ENCODE assay signal across 9 mouse cellular contexts in the genomic region with DNA sequence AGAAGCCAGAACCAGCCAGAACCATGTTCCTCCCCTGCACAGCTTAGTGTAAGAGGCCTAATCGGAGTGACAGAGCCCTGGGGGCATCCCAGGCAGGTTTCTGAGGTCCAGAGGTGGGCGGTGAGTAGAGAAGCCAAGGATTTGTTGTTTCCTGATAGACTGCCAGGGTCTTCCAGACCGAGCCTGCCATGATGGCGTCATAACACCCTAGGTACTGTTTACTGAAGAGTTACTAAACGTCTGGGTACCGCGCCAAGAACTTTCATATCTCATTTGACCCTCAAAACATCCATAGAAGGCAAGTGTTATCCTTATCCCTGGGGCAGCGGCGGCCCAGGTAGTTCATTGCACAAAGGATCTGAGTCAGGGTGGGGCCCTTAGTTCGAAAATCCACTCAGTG. TPM values are rescaled to one million over a fixed set of nuclear protein-coding genes. Genes with fewer than 3 reads are reported as not detected.
A peak's percentile ranks its signal among the peaks of the same experiment; 100 is the strongest.
DNase-seq lines count a peak whose midpoint lies in the region; ATAC-seq and TF ChIP-seq lines count a peak whose summit lies in the region.
"Had no signal": no experiment of that assay in that cellular context is flagged by ENCODE, and none has a peak within 500 bp of the region (broad histone marks: within the 10 kb centered on the region; RNA-seq: fewer than 3 reads in every experiment).

No protein-coding gene starts in this region.

- H3K9ac ChIP-seq in kidney, embryonic 16.5 days (replicated peaks; ENCODE audit: low read length) = no peak overlapping the region
- no peak overlapping the region for H3K9ac ChIP-seq in limb, embryonic 15.5 days

- H3K4me1 ChIP-seq in kidney, embryonic 16.5 days (ENCODE audit: insufficient read depth, low read length) = peaks cover 10% of the 10 kb centered on the region
- peaks cover 26% of the 10 kb centered on the region for H3K4me1 ChIP-seq in limb, embryonic 15.5 days

- H3K9me3 ChIP-seq in kidney, embryonic 16.5 days (ENCODE audit: low read length) = no peaks in the 10 kb centered on the region
- H3K9me3 ChIP-seq in limb, embryonic 15.5 days = no peaks in the 10 kb centered on the region

- H3K36me3 ChIP-seq in kidney, embryonic 16.5 days (ENCODE audit: insufficient read depth, low read length) = no peaks in the 10 kb centered on the region
- H3K36me3 ChIP-seq in limb, embryonic 15.5 days = no peaks in the 10 kb centered on the region

- 87% methylated on average over 10 of the region's 10 CpGs for WGBS in kidney, embryonic 16.5 days
- 79% methylated on average over 10 of the region's 10 CpGs for WGBS in limb, embryonic 15.5 days

- no peak for ATAC-seq in kidney, embryonic 16.5 days (ENCODE audit: low FRiP score, low TSS enrichment)
- ATAC-seq in limb, embryonic 15.5 days (ENCODE audit: insufficient number of reproducible peaks, low FRiP score, low TSS enrichment, low read depth) = no peak
- no peak for ATAC-seq in megakaryocyte, adult 5-6 weeks (ENCODE audit: poor library complexity, severe bottlenecking)
- ATAC-seq in erythroblast, adult 5-6 weeks (replicated peaks; ENCODE audit: low FRiP score, poor library complexity, severe bottlenecking) = no peak

- peak overlapping the region; percentile 59 for H3K27ac ChIP-seq in gastrocnemius, adult 2 months
- peak overlapping the region; percentile 9; the same call in 1 of the 2 replicates for H3K27ac ChIP-seq in kidney, embryonic 16.5 days (ENCODE audit: low read length)
- H3K27ac ChIP-seq in limb, embryonic 15.5 days = peak overlapping the region; percentile 65
- H3K27ac ChIP-seq: macrophage had no signal

- no peak for DNase-seq in gastrocnemius, adult 2 months
- no peak for DNase-seq in gastrocnemius, adult 8-10 months (ENCODE audit: low spot score in 2 of 2)
- no peak for DNase-seq in kidney, adult 9 months
- DNase-seq in NIH3T3 (ENCODE audit: low read depth) = peak; percentile 43

- H3K27me3 ChIP-seq in kidney, embryonic 16.5 days (ENCODE audit: insufficient read depth, low read length) = no peaks in the 10 kb centered on the region
- no peaks in the 10 kb centered on the region for H3K27me3 ChIP-seq in limb, embryonic 15.5 days

- H3K4me2 ChIP-seq in kidney, embryonic 16.5 days (replicated peaks; ENCODE audit: low read depth, low read length) = no peak overlapping the region
- no peak overlapping the region for H3K4me2 ChIP-seq in limb, embryonic 15.5 days

- intact Hi-C loops in gastrocnemius, adult 2 months (cut with DNase I) = no loop called here

- H3K4me3 ChIP-seq in gastrocnemius, adult 2 months = no peak overlapping the region
- H3K4me3 ChIP-seq in kidney, embryonic 16.5 days (ENCODE audit: low read length) = no peak overlapping the region
- no peak overlapping the region for H3K4me3 ChIP-seq in limb, embryonic 15.5 days

- no peak for TF ChIP-seq CTCF in gastrocnemius, adult 2 months (IDR thresholded peaks at IDR 0.05)

RNA-seq across cellular contexts. Expression of gene Clic4, which starts 26.1 kb away (rescaled TPM):
- total RNA-seq in gastrocnemius, adult 2 months (2021) = 10 to 100 TPM; 16.9 to 33.9 TPM
- 10 to 100 TPM; 16.8 to 27.9 (median 18.1) TPM for total RNA-seq in gastrocnemius, adult 8-10 months (2022)
- polyA plus RNA-seq in kidney, embryonic 16.5 days (2015; fragmentation: Nextera tagmentation; extraction: Ambion mirVana) = 209 and 228 TPM in 2 replicates
- 117 and 133 TPM in 2 replicates for polyA plus RNA-seq in limb, embryonic 15.5 days (2015; fragmentation: Nextera tagmentation; extraction: Ambion mirVana)
- total RNA-seq in megakaryocyte, adult 5-6 weeks (2015) = 28.4 and 29.7 TPM in 2 replicates
- total RNA-seq in megakaryocyte, adult 5-6 weeks (2017) = 32.3 and 39.2 TPM in 2 replicates
- total RNA-seq in erythroblast, adult 5-6 weeks (2015; ENCODE audit: low replicate concordance) = 24.6 and 29.9 TPM in 2 replicates
- 35.4 and 44.6 TPM in 2 replicates for total RNA-seq in erythroblast, adult 5-6 weeks (2017; ENCODE audit: low replicate concordance)

RNA-seq across cellular contexts. Expression of gene Srrm1, which starts 54.4 kb away (rescaled TPM):
- total RNA-seq in gastrocnemius, adult 2 months (2021) = 10 to 100 TPM; 68.8 to 71.7 TPM
- 10 to 100 TPM; 54.8 to 68.5 (median 57.3) TPM for total RNA-seq in gastrocnemius, adult 8-10 months (2022)
- 180 and 233 TPM in 2 replicates for polyA plus RNA-seq in kidney, embryonic 16.5 days (2015; fragmentation: Nextera tagmentation; extraction: Ambion mirVana)
- 207 and 214 TPM in 2 replicates for polyA plus RNA-seq in limb, embryonic 15.5 days (2015; fragmentation: Nextera tagmentation; extraction: Ambion mirVana)
- 144 and 146 TPM in 2 replicates for total RNA-seq in megakaryocyte, adult 5-6 weeks (2015)
- 80.5 and 112 TPM in 2 replicates for total RNA-seq in megakaryocyte, adult 5-6 weeks (2017)
- 63.4 and 116 TPM in 2 replicates for total RNA-seq in erythroblast, adult 5-6 weeks (2015; ENCODE audit: low replicate concordance)
- 91.7 and 120 TPM in 2 replicates for total RNA-seq in erythroblast, adult 5-6 weeks (2017; ENCODE audit: low replicate concordance)

Comparison
In these comparisons a context has a peak if more than half of its experiments do, and no peak if none do; other contexts are left out.
1. H3K27ac ChIP-seq: peak in every context shown above with its lines; median percentile 65 in limb, embryonic 15.5 days; 59 in gastrocnemius, adult 2 months; 9 in kidney, embryonic 16.5 days.